Mouse (Mus musculus): ENCODE measurements at regions not wholly inside any gene's neighbourhood (a gene's known extent, or its start where the extent isn't known, plus 50 kb on each side); places are given as distances from the start of the nearest gene placed in this dataset.
A peak's percentile ranks its signal among the peaks of the same experiment; 100 is the strongest.

DNA sequence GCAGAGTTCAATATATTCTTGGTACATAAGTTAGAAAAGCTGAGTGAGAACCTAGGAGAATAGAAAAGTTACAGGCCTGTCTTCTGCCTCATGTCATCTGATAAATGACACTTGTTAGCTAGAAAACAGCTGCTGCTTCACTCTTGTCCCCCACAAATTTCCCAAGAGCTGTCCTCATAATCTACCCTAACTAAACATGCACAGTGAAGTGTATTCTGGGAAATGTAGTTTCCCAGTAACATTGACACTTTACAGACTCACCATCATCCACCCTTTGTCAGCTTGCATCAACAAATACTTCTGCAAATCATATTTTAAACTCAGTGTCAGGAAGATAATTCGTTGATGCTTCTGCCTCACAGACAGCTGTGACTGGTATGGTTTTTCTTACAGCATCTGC is 190.0 kb upstream of the Dkk2 start:
- no peak for ATAC-seq (replicated peaks; ENCODE audit: low FRiP score, low read depth)
- WGBS: 55% methylated on average over 1 of the region's 1 CpGs
- no peak for TF ChIP-seq CTCF (IDR thresholded peaks at IDR 0.05; ENCODE audit: low read depth)

DNA sequence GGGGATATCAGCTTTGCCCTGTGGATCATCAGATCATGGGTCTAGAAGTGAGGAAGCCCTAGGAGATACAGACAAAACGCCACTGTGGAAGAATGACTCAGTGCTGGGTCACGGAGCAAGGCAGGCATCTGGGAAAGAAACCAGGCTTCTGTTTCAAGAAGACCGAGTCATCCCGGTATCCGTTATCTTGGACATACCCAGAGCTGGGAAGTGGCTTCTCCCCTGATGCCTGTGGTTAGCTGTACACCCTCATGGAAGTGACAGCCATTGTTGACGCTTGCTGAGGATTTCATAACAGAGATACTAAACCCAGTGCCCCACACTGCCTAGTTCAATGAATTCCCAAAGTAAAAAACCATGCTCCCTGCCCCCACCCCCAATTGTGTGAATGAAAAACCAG is 171.6 kb upstream of the Dkk2 start:
- Histone ChIP-seq H3K9me3 (replicated peaks; ENCODE audit: low read length) (no peaks in the 10 kb centered on the region), H3K4me1 (replicated peaks; ENCODE audit: insufficient read depth, low read length) (no peaks in the 10 kb centered on the region), H3K36me3 (ENCODE audit: insufficient read depth, low read length) (no peaks in the 10 kb centered on the region), H3K27ac (no peak overlapping the region), H3K9ac (ENCODE audit: low read depth, low read length) (no peak overlapping the region), H3K27me3 (ENCODE audit: insufficient read depth, low read length) (no peaks in the 10 kb centered on the region), H3K4me2 (ENCODE audit: low read length) (no peak overlapping the region), H3K4me3 (replicated peaks; ENCODE audit: low read depth, low read length) (no peak overlapping the region)
- WGBS: 76% methylated on average over 6 of the region's 6 CpGs
- ATAC-seq (replicated peaks; ENCODE audit: low FRiP score, low read depth): no peak
- DNase-seq (ENCODE audit: low spot score): no peak
- TF ChIP-seq CTCF (IDR thresholded peaks at IDR 0.05; ENCODE audit: low read depth): no peak

More for the DNA sequence above, 190.0 kb upstream of the Dkk2 start:
- Histone ChIP-seq H3K4me1 (replicated peaks; ENCODE audit: insufficient read depth, low read length) (no peaks in the 10 kb centered on the region), H3K27me3 (ENCODE audit: insufficient read depth, low read length) (no peaks in the 10 kb centered on the region), H3K27ac (no peak overlapping the region), H3K4me3 (replicated peaks; ENCODE audit: low read depth, low read length) (no peak overlapping the region), H3K36me3 (ENCODE audit: insufficient read depth, low read length) (no peaks in the 10 kb centered on the region), H3K9ac (ENCODE audit: low read depth, low read length) (no peak overlapping the region), H3K4me2 (ENCODE audit: low read length) (no peak overlapping the region), H3K9me3 (replicated peaks; ENCODE audit: low read length) (no peaks in the 10 kb centered on the region)
- no peak for DNase-seq (ENCODE audit: low spot score)

DNA sequence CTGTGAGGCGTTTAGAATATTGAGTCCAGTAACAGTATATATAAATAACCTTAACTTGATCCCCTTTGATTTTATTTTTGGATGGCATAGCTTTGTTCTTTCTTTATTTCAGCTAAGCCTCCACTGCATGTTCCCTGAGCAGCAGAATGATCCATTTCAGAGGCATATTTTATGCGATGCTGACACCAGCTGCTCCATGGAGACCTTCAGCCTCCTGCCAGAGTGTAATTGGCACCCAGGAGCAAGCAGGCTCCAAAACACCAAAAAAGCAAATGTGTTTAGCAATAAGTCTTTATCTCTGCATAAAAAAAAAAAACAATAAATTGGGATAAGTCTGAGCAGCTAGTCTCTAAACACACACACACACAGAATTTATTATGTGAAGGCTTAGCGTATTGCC is 170.7 kb upstream of the Dkk2 start:
- Histone ChIP-seq H3K27me3 (ENCODE audit: insufficient read depth, low read length) (no peaks in the 10 kb centered on the region), H3K4me3 (replicated peaks; ENCODE audit: low read depth, low read length) (no peak overlapping the region), H3K36me3 (ENCODE audit: insufficient read depth, low read length) (no peaks in the 10 kb centered on the region), H3K9ac (ENCODE audit: low read depth, low read length) (no peak overlapping the region), H3K27ac (no peak overlapping the region), H3K9me3 (replicated peaks; ENCODE audit: low read length) (no peaks in the 10 kb centered on the region), H3K4me2 (ENCODE audit: low read length) (no peak overlapping the region), H3K4me1 (replicated peaks; ENCODE audit: insufficient read depth, low read length) (no peaks in the 10 kb centered on the region)
- TF ChIP-seq CTCF (IDR thresholded peaks at IDR 0.05; ENCODE audit: low read depth): no peak
- DNase-seq (ENCODE audit: low spot score) (no peak), ATAC-seq (replicated peaks; ENCODE audit: low FRiP score, low read depth) (no peak)
- WGBS: 78% methylated on average over 3 of the region's 3 CpGs

DNA sequence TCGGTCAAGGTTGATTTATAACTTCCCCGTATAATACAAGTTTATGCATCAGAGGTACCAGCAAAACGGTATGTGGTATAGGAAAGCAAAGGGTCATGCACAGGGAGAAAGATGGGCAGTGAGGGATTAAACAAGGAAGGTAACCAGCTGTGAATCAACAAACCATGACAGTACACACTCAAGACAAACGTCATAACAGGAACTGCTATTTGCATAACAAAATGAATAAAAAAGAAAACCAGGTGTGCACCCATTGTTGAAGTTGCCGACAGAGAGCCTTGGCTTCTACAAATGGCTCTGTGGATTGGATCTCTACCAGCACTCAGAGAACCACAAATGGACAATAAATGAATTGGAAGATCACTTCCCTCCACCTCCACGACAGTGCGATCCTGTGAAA is 170.1 kb upstream of the Dkk2 start:
- DNase-seq (ENCODE audit: low spot score) (no peak), ATAC-seq (replicated peaks; ENCODE audit: low FRiP score, low read depth) (no peak)
- no peak overlapping the region for H3K4me3 ChIP-seq (replicated peaks; ENCODE audit: low read depth, low read length)
- TF ChIP-seq CTCF (IDR thresholded peaks at IDR 0.05; ENCODE audit: low read depth): no peak
- H3K27ac ChIP-seq: no peak overlapping the region
- H3K27me3 ChIP-seq (ENCODE audit: insufficient read depth, low read length): no peaks in the 10 kb centered on the region
- no peak overlapping the region for H3K4me2 ChIP-seq (ENCODE audit: low read length)
- 63% methylated on average over 7 of the region's 7 CpGs for WGBS
- no peaks in the 10 kb centered on the region for H3K4me1 ChIP-seq (replicated peaks; ENCODE audit: insufficient read depth, low read length)
- H3K9ac ChIP-seq (ENCODE audit: low read depth, low read length): no peak overlapping the region
- H3K9me3 ChIP-seq (replicated peaks; ENCODE audit: low read length): no peaks in the 10 kb centered on the region
- H3K36me3 ChIP-seq (ENCODE audit: insufficient read depth, low read length): no peaks in the 10 kb centered on the region

DNA sequence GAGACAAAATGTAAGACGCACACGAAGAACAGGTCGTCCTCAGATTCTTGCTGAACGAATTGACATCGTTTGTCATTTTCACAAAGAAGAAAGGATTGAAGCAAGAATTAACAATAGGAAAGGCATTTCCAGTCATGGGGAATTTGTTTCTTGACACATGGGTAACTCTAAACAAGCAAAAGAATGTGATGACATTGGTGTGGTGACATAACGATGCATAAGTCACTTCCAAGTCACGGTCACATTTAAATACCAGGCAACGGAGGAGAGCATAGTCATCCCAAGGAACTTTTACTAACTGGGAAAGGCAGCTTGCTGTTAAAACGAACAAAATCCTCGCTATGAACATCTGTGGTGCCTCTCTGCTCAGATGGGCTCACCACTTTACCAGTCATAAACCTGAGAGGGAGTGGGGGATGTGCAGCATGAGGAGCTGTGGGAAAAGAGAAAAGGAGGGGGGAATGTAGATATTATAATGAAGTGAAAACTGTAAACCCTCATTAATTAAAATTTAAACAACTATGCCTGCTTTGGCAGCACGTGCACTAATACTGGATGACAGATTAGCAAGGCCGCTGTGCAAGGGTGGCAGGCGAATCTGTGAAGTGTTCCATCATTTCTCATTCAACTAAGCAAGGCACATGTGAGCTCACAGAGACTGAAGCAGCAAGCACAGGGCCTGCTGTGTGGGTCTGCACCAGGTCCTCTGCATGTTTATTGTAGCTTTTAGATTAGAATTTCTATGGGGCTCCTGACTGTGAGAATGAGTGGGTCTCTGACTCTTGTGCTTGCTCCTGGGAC is 167.2 kb upstream of the Dkk2 start:
- ATAC-seq (replicated peaks; ENCODE audit: low FRiP score, low read depth): no peak
- Histone ChIP-seq H3K4me2 (ENCODE audit: low read length) (no peak overlapping the region), H3K9me3 (replicated peaks; ENCODE audit: low read length) (no peaks in the 10 kb centered on the region), H3K27ac (no peak overlapping the region), H3K4me1 (replicated peaks; ENCODE audit: insufficient read depth, low read length) (no peaks in the 10 kb centered on the region), H3K36me3 (ENCODE audit: insufficient read depth, low read length) (no peaks in the 10 kb centered on the region), H3K9ac (ENCODE audit: low read depth, low read length) (no peak overlapping the region), H3K4me3 (replicated peaks; ENCODE audit: low read depth, low read length) (no peak overlapping the region), H3K27me3 (ENCODE audit: insufficient read depth, low read length) (no peaks in the 10 kb centered on the region)
- no peak for DNase-seq (ENCODE audit: low spot score)
- no peak for TF ChIP-seq CTCF (IDR thresholded peaks at IDR 0.05; ENCODE audit: low read depth)
- WGBS: 84% methylated on average over 13 of the region's 13 CpGs

DNA sequence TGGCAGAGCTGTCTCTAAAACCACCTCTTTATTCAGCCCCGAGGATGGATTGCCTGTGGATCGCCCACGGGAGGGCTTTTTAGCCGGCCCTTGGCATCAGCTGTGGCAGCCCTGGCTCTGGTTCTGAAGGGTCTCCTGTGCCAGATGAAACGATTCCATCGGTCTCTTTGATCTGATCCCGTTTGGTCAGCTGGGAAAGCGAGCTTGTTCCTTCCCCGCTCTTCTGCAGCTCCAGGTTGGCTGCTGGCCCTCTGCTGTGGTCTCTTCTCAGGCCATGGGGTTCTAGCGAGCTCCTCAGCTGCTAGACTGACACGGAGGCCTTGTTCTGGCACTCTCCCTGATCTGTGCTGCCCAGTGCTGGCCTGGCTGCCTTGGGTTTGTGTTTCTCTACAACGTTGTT is 165.6 kb upstream of the Dkk2 start:
- no peaks in the 10 kb centered on the region for H3K9me3 ChIP-seq (replicated peaks; ENCODE audit: low read length)
- ATAC-seq (replicated peaks; ENCODE audit: low FRiP score, low read depth): no peak
- 59% methylated on average over 12 of the region's 12 CpGs for WGBS
- TF ChIP-seq CTCF (IDR thresholded peaks at IDR 0.05; ENCODE audit: low read depth): no peak
- no peak overlapping the region for H3K9ac ChIP-seq (ENCODE audit: low read depth, low read length)
- H3K4me1 ChIP-seq (replicated peaks; ENCODE audit: insufficient read depth, low read length): no peaks in the 10 kb centered on the region
- no peaks in the 10 kb centered on the region for H3K27me3 ChIP-seq (ENCODE audit: insufficient read depth, low read length)
- no peak overlapping the region for H3K27ac ChIP-seq
- no peaks in the 10 kb centered on the region for H3K36me3 ChIP-seq (ENCODE audit: insufficient read depth, low read length)
- no peak overlapping the region for H3K4me3 ChIP-seq (replicated peaks; ENCODE audit: low read depth, low read length)
- no peak for DNase-seq (ENCODE audit: low spot score)
- no peak overlapping the region for H3K4me2 ChIP-seq (ENCODE audit: low read length)

DNA sequence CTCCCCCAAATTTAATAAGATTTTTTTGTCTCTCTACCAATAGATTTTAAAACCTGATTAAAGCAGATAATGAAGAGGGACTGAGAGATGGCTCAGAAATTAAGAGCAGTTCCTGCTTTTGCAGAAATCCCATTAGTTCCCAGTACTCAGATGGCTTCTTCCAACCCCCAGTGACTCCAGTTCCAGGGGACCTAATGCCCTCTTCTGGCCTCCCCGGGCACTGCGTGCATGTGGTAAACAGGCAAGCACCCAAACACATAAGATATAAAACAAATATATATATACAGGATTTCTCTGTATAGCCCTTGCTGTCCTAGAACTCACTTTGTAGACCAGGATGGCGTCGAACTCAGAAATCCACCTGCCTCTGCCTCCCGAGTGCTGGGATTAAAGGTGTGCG is 163.9 kb upstream of the Dkk2 start:
- peak; percentile 57 for TF ChIP-seq CTCF (IDR thresholded peaks at IDR 0.05; ENCODE audit: low read depth)
- ATAC-seq (replicated peaks; ENCODE audit: low FRiP score, low read depth) (no peak), DNase-seq (ENCODE audit: low spot score) (peak; percentile 12)
- no peak overlapping the region for H3K4me2 ChIP-seq (ENCODE audit: low read length)
- H3K36me3 ChIP-seq (ENCODE audit: insufficient read depth, low read length): no peaks in the 10 kb centered on the region
- no peaks in the 10 kb centered on the region for H3K4me1 ChIP-seq (replicated peaks; ENCODE audit: insufficient read depth, low read length)
- no peak overlapping the region for H3K9ac ChIP-seq (ENCODE audit: low read depth, low read length)
- no peak overlapping the region for H3K4me3 ChIP-seq (replicated peaks; ENCODE audit: low read depth, low read length)
- no peaks in the 10 kb centered on the region for H3K9me3 ChIP-seq (replicated peaks; ENCODE audit: low read length)
- no peak overlapping the region for H3K27ac ChIP-seq
- WGBS: 89% methylated on average over 6 of the region's 6 CpGs
- no peaks in the 10 kb centered on the region for H3K27me3 ChIP-seq (ENCODE audit: insufficient read depth, low read length)
